Mouse (Mus musculus) C2C12 (cell line): ENCODE data around the gene Lingo2. TPM values are rescaled to one million over a fixed set of nuclear protein-coding genes. Genes with fewer than 3 reads are reported as not detected.

Experiments
- H3K27me3 ChIP-seq: one replicate; pipeline ENCODE4 v1.6.1; 2011; ENCODE audit not compliant: control insufficient read depth, insufficient read depth, insufficient read length
- H3K36me3 ChIP-seq: one replicate; pipeline ENCODE4 v1.6.1; 2011; ENCODE audit not compliant: control insufficient read depth, insufficient read depth
- H3K4me3 ChIP-seq: one replicate; pipeline ENCODE4 v1.5.1; 2011; ENCODE audit warnings: mild to moderate bottlenecking, control low read depth; ENCODE audit not compliant: poor library complexity, insufficient read depth, severe bottlenecking
- H3K79me2 ChIP-seq: one replicate; pipeline ENCODE4 v1.6.1; 2011; ENCODE audit not compliant: control insufficient read depth, insufficient read depth
- H3K79me3 ChIP-seq: one replicate; pipeline ENCODE4 v1.6.1; 2011; ENCODE audit warnings: low read depth, control low read depth
- H3ac ChIP-seq: one replicate; pipeline ENCODE3; 2011; ENCODE audit warnings: low read depth; ENCODE audit not compliant: control insufficient read depth, insufficient read length
- CEBPB ChIP-seq: IDR thresholded peaks from one replicate; pipeline ENCODE4 v1.6.1; 2011; ENCODE audit warnings: low read depth, mild to moderate bottlenecking, control low read depth, moderate library complexity
- CTCF ChIP-seq: IDR thresholded peaks from one replicate; pipeline ENCODE4 v1.5.1; 2011; ENCODE audit not compliant: control insufficient read depth, insufficient read depth, insufficient read length
- FOSL1 ChIP-seq: IDR thresholded peaks from one replicate; pipeline ENCODE4 v1.8.0; 2011; ENCODE audit warnings: mild to moderate bottlenecking, low read length; ENCODE audit not compliant: poor library complexity, insufficient read depth, severe bottlenecking
- MAX ChIP-seq: IDR thresholded peaks from one replicate; pipeline ENCODE4 v1.6.1; 2011; ENCODE audit warnings: mild to moderate bottlenecking, control low read depth
- MYOD1 ChIP-seq: IDR thresholded peaks from one replicate; pipeline ENCODE4 v1.6.1; 2011; ENCODE audit warnings: low read depth; ENCODE audit not compliant: control insufficient read depth, insufficient read length
- MYOG ChIP-seq: IDR thresholded peaks from one replicate; pipeline ENCODE4 v1.6.1; 2011; ENCODE audit not compliant: control insufficient read depth, insufficient read length; ENCODE audit errors: extremely low read depth
- USF1 ChIP-seq: IDR thresholded peaks from one replicate; pipeline ENCODE4 v1.6.1; 2011; ENCODE audit warnings: low read depth, mild to moderate bottlenecking, control low read depth, moderate library complexity
- polyA plus RNA-seq: library from polyadenylated mRNA; unstranded; fragments of >200 nt; fragmentation: generic; extraction: Trizol; gene quantifications from one replicate; pipeline ENCODE4 v1.2.1, GENCODE M21; 2012; ENCODE audit warnings: missing spikeins

Lingo2 gene
- polyA plus RNA-seq, 1 experiment: 0.05 TPM

GRCm38 (mm10) chr4:36775088-36775487 lies 176.5 kb downstream of the Lingo2 start:
- peak; percentile 89 for TF ChIP-seq MYOD1
- no peak for TF ChIP-seq FOSL1
- H3K4me3 ChIP-seq: no peak overlapping the region
- H3K36me3 ChIP-seq: no peaks in the 10 kb centered on the region
- H3ac ChIP-seq: no peak overlapping the region
- no peaks in the 10 kb centered on the region for H3K27me3 ChIP-seq
- H3K79me3 ChIP-seq: no peaks in the 10 kb centered on the region
- no peaks in the 10 kb centered on the region for H3K79me2 ChIP-seq

DNA sequence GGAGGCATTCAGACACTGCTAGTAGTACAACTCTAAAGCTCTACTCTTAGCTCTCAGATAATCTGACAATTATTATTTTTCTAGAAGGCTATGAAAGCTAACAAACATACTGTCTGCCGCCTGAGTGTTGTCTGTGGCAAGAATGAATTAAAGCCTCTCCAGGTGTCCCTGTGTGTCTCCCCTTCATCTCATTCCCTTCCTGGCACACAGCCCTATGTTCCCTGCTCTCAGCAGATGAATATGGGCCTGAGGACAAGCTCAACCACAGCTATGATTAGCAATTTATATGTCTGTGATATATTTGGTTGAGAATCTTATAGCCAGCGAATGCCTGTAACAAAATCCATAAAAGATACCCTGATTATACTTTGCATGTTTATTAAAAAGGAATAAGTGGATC lies 220.9 kb downstream of the Lingo2 start:
- Histone ChIP-seq H3K36me3 (no peaks in the 10 kb centered on the region), H3K27me3 (no peaks in the 10 kb centered on the region), H3K79me3 (no peaks in the 10 kb centered on the region), H3ac (no peak overlapping the region), H3K4me3 (no peak overlapping the region), H3K79me2 (no peaks in the 10 kb centered on the region)
- TF ChIP-seq USF1: no peak
- TF ChIP-seq CEBPB: no peak
- TF ChIP-seq CTCF: no peak

DNA sequence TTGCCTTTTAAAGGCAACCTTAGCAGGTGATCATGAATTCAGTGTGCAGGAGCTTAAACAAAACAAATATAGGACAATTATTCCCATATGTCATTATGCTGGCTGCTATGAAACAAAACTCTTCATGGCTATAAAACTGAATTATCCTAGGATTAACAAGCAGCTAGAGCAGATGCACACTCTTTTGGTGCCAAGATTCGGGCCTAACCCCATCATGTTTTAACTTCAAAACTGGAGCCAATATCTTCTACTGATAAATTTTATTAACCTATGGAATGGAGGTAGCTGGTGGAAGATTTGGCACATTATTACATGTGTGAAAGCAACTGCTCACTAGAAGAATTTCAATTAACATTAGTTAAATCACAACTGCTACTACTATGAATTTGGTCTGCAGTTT lies 235.1 kb downstream of the Lingo2 start:
- Histone ChIP-seq H3K4me3 (no peak overlapping the region), H3K27me3 (no peaks in the 10 kb centered on the region), H3K79me2 (no peaks in the 10 kb centered on the region), H3ac (no peak overlapping the region), H3K36me3 (no peaks in the 10 kb centered on the region), H3K79me3 (no peaks in the 10 kb centered on the region)
- TF ChIP-seq FOSL1 (no peak), CTCF (no peak), MAX (no peak), CEBPB (no peak), USF1 (no peak), MYOD1 (no peak), MYOG (no peak)

DNA sequence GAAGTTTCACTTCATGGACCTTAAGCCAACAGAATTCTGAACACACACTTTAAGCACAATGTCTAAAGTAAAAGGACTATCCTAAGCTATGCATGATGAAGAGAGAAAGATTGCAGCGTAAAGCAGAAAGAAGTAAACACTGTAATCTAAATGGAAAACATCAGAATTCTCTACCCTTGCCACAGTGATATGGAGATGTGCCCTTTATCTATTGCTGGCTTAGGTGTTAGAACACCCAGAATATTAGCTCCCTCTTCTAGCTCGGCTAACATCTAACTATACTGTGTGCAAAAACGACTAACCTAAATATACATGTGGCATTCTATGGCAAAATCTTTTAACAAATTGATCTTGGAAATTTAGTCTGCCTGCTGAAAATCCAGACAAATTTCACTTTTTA lies 252.7 kb downstream of the Lingo2 start:
- H3K79me3 ChIP-seq: no peaks in the 10 kb centered on the region
- no peaks in the 10 kb centered on the region for H3K79me2 ChIP-seq
- TF ChIP-seq MAX (no peak), FOSL1 (no peak), CEBPB (no peak), USF1 (no peak), MYOD1 (no peak), MYOG (no peak), CTCF (no peak)

DNA sequence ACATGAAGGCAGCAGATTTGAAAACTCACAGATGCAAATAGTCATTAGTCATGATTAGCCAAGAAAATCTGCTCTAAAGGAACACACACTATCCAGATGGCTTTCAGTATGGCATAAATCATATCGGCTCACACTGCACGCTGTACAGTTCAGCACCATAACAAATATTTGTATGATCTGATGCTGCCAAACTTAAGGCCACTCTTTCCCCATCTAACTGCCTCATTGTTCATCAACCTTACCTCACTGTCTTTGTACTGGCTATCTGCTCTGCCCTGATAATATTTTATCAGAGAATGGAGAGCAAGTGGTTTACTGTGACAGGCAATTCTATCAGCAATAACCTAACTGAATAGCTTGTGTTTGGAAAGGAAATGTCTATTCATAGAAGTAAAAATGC lies 254.7 kb downstream of the Lingo2 start:
- TF ChIP-seq MYOD1 (no peak), MAX (no peak), CEBPB (no peak), USF1 (no peak), FOSL1 (no peak), CTCF (no peak), MYOG (no peak)
- Histone ChIP-seq H3K79me3 (no peaks in the 10 kb centered on the region), H3K27me3 (no peaks in the 10 kb centered on the region), H3ac (no peak overlapping the region), H3K4me3 (no peak overlapping the region), H3K36me3 (no peaks in the 10 kb centered on the region), H3K79me2 (no peaks in the 10 kb centered on the region)

More for the DNA sequence above, 252.7 kb downstream of the Lingo2 start:
- Histone ChIP-seq H3K27me3 (no peaks in the 10 kb centered on the region), H3K36me3 (no peaks in the 10 kb centered on the region), H3ac (no peak overlapping the region), H3K4me3 (no peak overlapping the region)

GRCm38 (mm10) chr4:36659920-36660319 lies 291.6 kb downstream of the Lingo2 start:
- Histone ChIP-seq H3K36me3 (no peaks in the 10 kb centered on the region), H3K79me2 (no peaks in the 10 kb centered on the region), H3K27me3 (no peaks in the 10 kb centered on the region), H3K4me3 (no peak overlapping the region), H3ac (no peak overlapping the region), H3K79me3 (no peaks in the 10 kb centered on the region)
- TF ChIP-seq CTCF: no peak
- no peak for TF ChIP-seq MYOG
- no peak for TF ChIP-seq FOSL1
